Mouse (Mus musculus) ES-E14 (cell line): ENCODE results near the gene Unc5c. TPM values are rescaled to one million over a fixed set of nuclear protein-coding genes. Genes with fewer than 3 reads are reported as not detected.

Experiments used
- DNase-seq: peaks from one replicate; pipeline ENCODE4 v3.0.0-alpha.2; 2013; ENCODE audit warnings: low read depth, low spot score
- H3K27ac ChIP-seq: 2 replicates; pipeline ENCODE4 v1.5.1; 2012; ENCODE audit warnings: low read depth, mild to moderate bottlenecking, low read length, moderate library complexity, mixed read lengths; ENCODE audit not compliant: poor library complexity, insufficient read depth, severe bottlenecking
- H3K36me3 ChIP-seq: 2 replicates; pipeline ENCODE4 v1.6.1; 2012; ENCODE audit warnings: mild to moderate bottlenecking, low read length, moderate library complexity, mixed read lengths; ENCODE audit not compliant: control insufficient read depth, poor library complexity, insufficient read depth, severe bottlenecking
- H3K4me1 ChIP-seq, 2 experiments: fragments of 150-350 bp in 1 of 2; sonication (generic) in 1 of 2; 2 replicates each; pipeline ENCODE4 v1.6.1; 2012; ENCODE audit warnings: low read length in 2 of 2, mild to moderate bottlenecking in 1 of 2, mixed read lengths in 1 of 2; ENCODE audit not compliant: control insufficient read depth in 2 of 2, insufficient read depth in 2 of 2, poor library complexity in 1 of 2
- H3K4me3 ChIP-seq, 2 experiments: fragments of 150-350 bp in 1 of 2; sonication (generic) in 1 of 2; 2 replicates each; pipeline ENCODE4 v1.5.1; 2012; ENCODE audit warnings: low read length in 2 of 2, low read depth in 1 of 2, mild to moderate bottlenecking in 1 of 2, mixed read lengths in 1 of 2; ENCODE audit not compliant: insufficient read depth in 1 of 2, poor library complexity in 1 of 2, severe bottlenecking in 1 of 2
- H3K9ac ChIP-seq: 2 replicates; pipeline ENCODE4 v1.6.1; 2012; ENCODE audit warnings: low read depth, mild to moderate bottlenecking, low read length, mixed read lengths; ENCODE audit not compliant: poor library complexity, insufficient read depth, severe bottlenecking
- H3K9me3 ChIP-seq: fragments of 150-350 bp; sonication (generic); 2 replicates; pipeline ENCODE4 v1.6.1; 2012; ENCODE audit warnings: low read depth, mild to moderate bottlenecking, low read length; ENCODE audit not compliant: control insufficient read depth, insufficient read depth
- CHD2 ChIP-seq: IDR thresholded peaks from 2 replicates; pipeline ENCODE4 v1.6.1; 2014; ENCODE audit warnings: mild to moderate bottlenecking, low read depth, low read length, inconsistent platforms
- HCFC1 ChIP-seq: IDR thresholded peaks from 2 replicates; pipeline ENCODE4 v1.6.1; 2012; ENCODE audit warnings: low read length, inconsistent platforms, borderline replicate concordance; ENCODE audit not compliant: insufficient read depth
- MAFK ChIP-seq: IDR thresholded peaks from 2 replicates; pipeline ENCODE4 v1.6.1; 2014; ENCODE audit warnings: mild to moderate bottlenecking, low read depth, low read length, inconsistent platforms; ENCODE audit not compliant: insufficient read depth
- ZC3H11A ChIP-seq: IDR thresholded peaks from 2 replicates; pipeline ENCODE4 v1.6.1; 2012; ENCODE audit warnings: low read depth, mild to moderate bottlenecking, inconsistent platforms, low read length, borderline replicate concordance
- ZNF384 ChIP-seq: IDR thresholded peaks from 2 replicates; pipeline ENCODE4 v1.6.1; 2012; ENCODE audit warnings: low read depth, low read length, inconsistent platforms
- in situ Hi-C, 2 experiments: fragments of 600-800 bp; cut with MboI; formaldehyde crosslinking; loops; one replicate each; pipeline ENCODE4 v1.15.1; 2025; ENCODE audit warnings: low sequenced_read_pairs in 2 of 2, inconsistent platforms in 1 of 2; ENCODE audit not compliant: unreplicated experiment in 2 of 2
- total RNA-seq: library from RNA; depleted of rRNA; stranded (reverse); fragments of 300-350 nt; gene quantifications from 2 replicates; pipeline ENCODE4 v1.2.3, GENCODE M21; 2012

Gene Unc5c
- total RNA-seq, 1 experiment: 0.67 TPM

- no peaks in the 10 kb centered on the region for H3K9me3 ChIP-seq
- TF ChIP-seq ZNF384: no peak
- no peak for TF ChIP-seq ZC3H11A
- TF ChIP-seq HCFC1: no peak
- TF ChIP-seq CHD2: no peak
- TF ChIP-seq MAFK: no peak
- H3K4me1 ChIP-seq: no peaks in the 10 kb centered on the region
- H3K27ac ChIP-seq: no peak overlapping the region
- H3K9ac ChIP-seq: no peak overlapping the region
- DNase-seq: no peak
- in situ Hi-C loops: no loop called here
- H3K4me3 ChIP-seq: no peak overlapping the region
- no peaks in the 10 kb centered on the region for H3K36me3 ChIP-seq
These were observed 332.4 kb downstream of the Unc5c start for GRCm38 (mm10) chr3:141797372-141797771.

DNA sequence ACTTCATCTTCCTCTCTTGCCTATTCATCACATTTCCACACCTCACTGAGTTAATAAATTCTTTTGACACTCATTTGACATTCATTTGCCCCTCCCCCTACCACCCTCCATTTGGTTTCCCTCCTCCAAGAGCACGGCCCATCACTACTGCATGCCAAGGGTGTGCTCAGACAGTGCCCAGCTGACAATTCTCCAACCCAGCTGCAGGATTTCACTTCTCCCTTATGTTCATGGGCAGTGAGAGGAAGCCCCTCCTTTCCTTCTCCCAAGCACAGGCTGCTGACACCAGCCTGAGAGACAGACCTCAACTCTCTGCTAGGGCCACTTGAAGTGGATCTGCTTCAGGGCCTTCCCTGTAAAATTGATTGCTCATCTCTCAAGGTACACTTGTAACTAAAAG lies 332.8 kb downstream of the Unc5c start:
- in situ Hi-C loops: no loop called here
- Histone ChIP-seq H3K36me3 (no peaks in the 10 kb centered on the region), H3K27ac (no peak overlapping the region), H3K9ac (no peak overlapping the region), H3K4me3 (no peak overlapping the region), H3K9me3 (no peaks in the 10 kb centered on the region), H3K4me1 (no peaks in the 10 kb centered on the region)
- no peak for DNase-seq
- no peak for TF ChIP-seq ZC3H11A
- no peak for TF ChIP-seq ZNF384
- TF ChIP-seq MAFK: no peak
- TF ChIP-seq HCFC1: no peak
- TF ChIP-seq CHD2: no peak

DNA sequence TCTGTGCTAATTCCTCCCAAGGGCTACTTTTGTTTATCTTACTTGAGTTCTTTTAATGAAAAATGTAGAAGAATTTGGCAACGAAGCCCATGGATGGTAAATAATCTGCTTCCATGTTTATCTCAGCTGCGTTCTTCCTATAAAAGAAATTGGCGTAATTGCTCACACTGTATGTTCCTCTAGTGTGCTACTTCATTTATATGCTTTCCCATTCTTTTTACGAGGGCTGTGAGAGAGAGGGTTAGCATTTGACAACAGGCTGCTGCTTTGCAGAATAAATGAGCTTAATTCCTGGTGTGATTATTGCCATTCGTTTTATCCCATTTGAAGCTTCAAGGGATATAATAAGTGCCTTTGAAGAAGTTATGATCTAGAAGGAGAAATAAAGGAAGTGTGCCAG lies 339.1 kb downstream of the Unc5c start:
- Histone ChIP-seq H3K9me3 (no peaks in the 10 kb centered on the region), H3K36me3 (no peaks in the 10 kb centered on the region), H3K27ac (no peak overlapping the region), H3K4me3 (no peak overlapping the region), H3K9ac (no peak overlapping the region), H3K4me1 (no peaks in the 10 kb centered on the region)
- no peak for TF ChIP-seq ZNF384
- no peak for TF ChIP-seq MAFK
- no peak for TF ChIP-seq HCFC1
- TF ChIP-seq CHD2: no peak
- no peak for TF ChIP-seq ZC3H11A
- DNase-seq: no peak
- in situ Hi-C loops: no loop called here

DNA sequence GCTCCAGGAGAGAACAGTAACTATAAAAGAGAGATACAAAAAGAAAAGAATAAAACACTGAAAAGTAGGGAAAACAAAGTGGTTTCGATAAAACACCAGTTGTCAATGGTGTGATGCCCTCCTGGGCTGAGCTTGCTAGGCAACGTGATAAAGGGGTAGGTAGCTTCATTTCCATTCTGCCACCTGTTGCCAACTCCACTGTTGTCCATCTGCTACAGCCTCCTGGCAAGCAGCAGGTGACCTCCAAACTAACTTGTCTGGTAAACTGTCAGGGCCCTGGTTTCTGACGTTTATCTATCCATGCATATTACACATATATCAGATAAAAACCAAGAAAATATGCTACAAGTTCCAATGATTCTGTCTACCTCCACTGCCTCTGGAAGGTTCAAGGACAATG lies 344.6 kb downstream of the Unc5c start:
- Histone ChIP-seq H3K9me3 (no peaks in the 10 kb centered on the region), H3K27ac (no peak overlapping the region), H3K4me1 (no peaks in the 10 kb centered on the region; a peak in 1 of 4 replicates), H3K36me3 (no peaks in the 10 kb centered on the region), H3K9ac (no peak overlapping the region), H3K4me3 (no peak overlapping the region)
- in situ Hi-C loops: no loop called here
- TF ChIP-seq ZC3H11A (no peak), MAFK (no peak)
- DNase-seq: no peak

DNA sequence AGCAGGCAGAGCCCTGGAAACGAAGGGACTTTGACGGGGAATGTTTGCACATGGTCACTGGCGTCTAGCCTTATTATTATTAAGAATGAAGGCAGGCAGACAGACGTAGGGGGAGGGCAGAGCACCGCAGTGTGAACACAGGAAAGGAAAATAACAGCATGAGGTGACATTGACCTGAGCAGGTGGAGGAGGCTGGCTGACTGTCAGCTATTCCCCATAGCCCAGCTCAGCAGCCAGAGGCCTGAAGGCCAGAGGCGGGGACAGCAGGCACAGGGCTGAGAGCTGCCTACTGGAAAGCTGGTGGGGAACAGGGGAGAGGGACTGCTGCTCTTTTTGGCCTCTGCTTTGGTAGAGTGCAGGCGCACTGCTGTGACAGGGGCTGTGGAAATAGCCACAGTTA lies 345.9 kb downstream of the Unc5c start:
- no peak for DNase-seq
- Histone ChIP-seq H3K4me1 (no peaks in the 10 kb centered on the region; a peak in 1 of 4 replicates), H3K9me3 (no peaks in the 10 kb centered on the region), H3K9ac (no peak overlapping the region), H3K27ac (no peak overlapping the region), H3K4me3 (no peak overlapping the region), H3K36me3 (no peaks in the 10 kb centered on the region)
- in situ Hi-C loops: no loop called here
- no peak for TF ChIP-seq CHD2
- no peak for TF ChIP-seq HCFC1
- TF ChIP-seq MAFK: no peak
- no peak for TF ChIP-seq ZNF384
- TF ChIP-seq ZC3H11A: no peak
